Mouse (Mus musculus) cerebellum, adult 11 months (tissue): Measurements from ENCODE around the gene Mtif3.

ENCODE experiments used
- DNase-seq: peaks from one replicate; pipeline ENCODE4 v3.0.0; 2022

The Mtif3 gene

GRCm38 (mm10) chr5:146963118-146963936 is at the start of gene Mtif3:
Mtif3 (minus strand) TSS chr5:146963800.
- peak; percentile 79 for DNase-seq

GRCm38 (mm10) chr5:147011333-147011732 is 47.7 kb upstream of the Mtif3 start:
- no peak for DNase-seq

GRCm38 (mm10) chr5:147003303-147003702 is 39.7 kb upstream of the Mtif3 start:
- DNase-seq = no peak

- no peak for DNase-seq
Observed at GRCm38 (mm10) chr5:147001312-147001711, 37.7 kb upstream of the Mtif3 start.

GRCm38 (mm10) chr5:146998802-146999201 is 35.2 kb upstream of the Mtif3 start:
- no peak for DNase-seq

GRCm38 (mm10) chr5:146996812-146997211 is 33.2 kb upstream of the Mtif3 start:
- no peak for DNase-seq

- no peak for DNase-seq
Observed at GRCm38 (mm10) chr5:146994973-146995372, 31.4 kb upstream of the Mtif3 start.

GRCm38 (mm10) chr5:146993509-146993908 is 29.9 kb upstream of the Mtif3 start:
- DNase-seq = no peak

GRCm38 (mm10) chr5:146989051-146989450 is 25.5 kb upstream of the Mtif3 start:
- DNase-seq = no peak

- no peak for DNase-seq
Observed at GRCm38 (mm10) chr5:146987588-146987987, 24.0 kb upstream of the Mtif3 start.

GRCm38 (mm10) chr5:146985725-146986433 is 22.3 kb upstream of the Mtif3 start:
- DNase-seq = no peak

- peak; percentile 53 for DNase-seq
Observed at GRCm38 (mm10) chr5:146983216-146983615, 19.6 kb upstream of the Mtif3 start.

GRCm38 (mm10) chr5:146981376-146981775 is 17.8 kb upstream of the Mtif3 start:
- DNase-seq = no peak

- no peak for DNase-seq
Observed at GRCm38 (mm10) chr5:146974781-146975123, 11.2 kb upstream of the Mtif3 start.

GRCm38 (mm10) chr5:146973858-146974780 is 10.5 kb upstream of the Mtif3 start:
- no peak for DNase-seq

GRCm38 (mm10) chr5:146973353-146973752 is 9.8 kb upstream of the Mtif3 start:
- no peak for DNase-seq

GRCm38 (mm10) chr5:146971776-146972561 is 8.4 kb upstream of the Mtif3 start:
- no peak for DNase-seq

GRCm38 (mm10) chr5:146968695-146969393 is 5.2 kb upstream of the Mtif3 start:
- DNase-seq = no peak

- no peak for DNase-seq
Observed at GRCm38 (mm10) chr5:146963937-146964278, 308 bp upstream of the Mtif3 start.

- DNase-seq = no peak
Observed at GRCm38 (mm10) chr5:146956678-146957077, 6.9 kb downstream of the Mtif3 start.

- DNase-seq = no peak
Observed at GRCm38 (mm10) chr5:146955651-146956050, 7.9 kb downstream of the Mtif3 start.

- DNase-seq = no peak
Observed at GRCm38 (mm10) chr5:146954576-146954975, 9.0 kb downstream of the Mtif3 start.
